Mouse (Mus musculus): ENCODE data around the gene Arvcf.

DNA sequence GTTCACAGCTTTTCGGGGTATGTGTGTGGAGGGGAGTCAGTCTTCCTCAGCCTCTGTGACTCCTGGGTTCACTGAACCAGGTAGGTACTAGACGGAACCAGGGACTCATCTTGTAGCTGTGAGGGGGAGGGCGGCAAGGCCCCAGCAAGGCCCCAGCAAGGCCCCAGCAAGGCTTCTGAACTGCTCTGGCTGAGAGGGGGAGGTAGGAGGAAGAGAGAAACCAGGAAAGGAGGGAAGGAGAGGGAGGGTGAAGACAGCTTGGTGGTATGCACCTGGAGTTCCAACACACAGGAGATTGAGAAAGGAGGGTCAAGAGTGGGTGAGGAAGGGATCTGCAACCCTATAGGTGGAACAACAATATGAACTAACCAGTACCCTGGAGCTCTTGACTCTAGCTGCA is 68.9 kb downstream of the Arvcf start:
- TF ChIP-seq EP300 (IDR thresholded peaks at IDR 0.05; ENCODE audit: low read depth) (no peak), CTCF (IDR thresholded peaks at IDR 0.05; ENCODE audit: low read depth) (no peak)
